Mouse (Mus musculus) lung, embryonic 15.5 days (tissue): Measurements from ENCODE around the gene Klk1. TPM values are rescaled to one million over a fixed set of nuclear protein-coding genes. Genes with fewer than 3 reads are reported as not detected.
A peak's percentile ranks its signal among the peaks of the same experiment; 100 is the strongest.

ENCODE experiments used
- ATAC-seq: fragments of 200-750 bp; cut with Nextera tagmentation; 2 replicates; pipeline ENCODE4 v1.8.0; 2017; ENCODE audit warnings: moderate number of reproducible peaks, borderline replicate concordance; ENCODE audit not compliant: low FRiP score, low TSS enrichment; ENCODE audit errors: extremely low read depth
- H3K27ac ChIP-seq: fragments of 300-500 bp; sonication (generic); 2 replicates; pipeline ENCODE4 v1.5.1; 2015; ENCODE audit warnings: moderate library complexity, mild to moderate bottlenecking, inconsistent platforms
- H3K27me3 ChIP-seq: fragments of 300-500 bp; sonication (generic); 2 replicates; pipeline ENCODE4 v1.6.1; 2015; ENCODE audit warnings: inconsistent platforms
- H3K36me3 ChIP-seq: fragments of 300-500 bp; sonication (generic); 2 replicates; pipeline ENCODE4 v1.6.1; 2015; ENCODE audit warnings: inconsistent platforms
- H3K4me1 ChIP-seq: fragments of 300-500 bp; sonication (generic); 2 replicates; pipeline ENCODE4 v1.6.1; 2015; ENCODE audit warnings: inconsistent platforms
- H3K4me2 ChIP-seq: fragments of 300-500 bp; sonication (generic); 2 replicates; pipeline ENCODE4 v1.6.1; 2015; ENCODE audit warnings: inconsistent platforms, mild to moderate bottlenecking, moderate library complexity
- H3K4me3 ChIP-seq: fragments of 300-500 bp; sonication (generic); 2 replicates; pipeline ENCODE4 v1.5.1; 2015; ENCODE audit warnings: mild to moderate bottlenecking, inconsistent platforms
- H3K9ac ChIP-seq: fragments of 300-500 bp; sonication (generic); 2 replicates; pipeline ENCODE4 v1.6.1; 2015; ENCODE audit warnings: inconsistent platforms
- H3K9me3 ChIP-seq: fragments of 300-500 bp; sonication (generic); 2 replicates; pipeline ENCODE4 v1.6.1; 2016; ENCODE audit warnings: inconsistent platforms
- WGBS: fragments of 180-500 bp; shearing (Covaris S2); methylation state at CpG from one replicate; pipeline ENCODE4 v1.1.7; 2015; 5-methylcytosine and 5-hydroxymethylcytosine counted together
- polyA plus RNA-seq: library from polyadenylated mRNA; unstranded; fragments of >200 nt; fragmentation: Nextera tagmentation; extraction: Ambion mirVana; gene quantifications from 2 replicates; pipeline ENCODE4 v1.2.1, GENCODE M21; 2015

Klk1 gene
- polyA plus RNA-seq, 1 experiment from 2014 or later = 0.20 TPM

DNA sequence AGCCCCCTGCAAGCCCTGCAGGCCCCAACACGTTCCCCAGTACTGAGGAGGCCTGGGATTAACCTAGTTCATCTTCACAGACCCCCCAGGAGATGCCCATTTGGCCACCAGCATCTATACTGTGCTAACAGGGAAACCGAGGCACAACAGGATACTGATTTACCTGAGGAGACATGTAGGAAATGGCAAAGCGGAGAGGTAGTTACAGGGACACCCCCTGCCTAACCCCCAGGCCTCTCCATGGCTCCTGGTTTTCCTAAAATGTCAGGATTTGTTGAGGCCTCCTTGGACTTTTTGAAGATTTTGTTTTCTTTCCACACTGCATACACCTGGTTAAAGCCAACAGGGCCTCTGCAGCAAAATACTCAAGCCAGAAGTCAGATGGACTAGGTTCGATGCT is 32.1 kb downstream of the Klk1 start, which contains the start of gene Acp4:
Acp4 (minus strand) TSS at position 101 of the 400 bp plus-strand sequence.
- WGBS = 87% methylated on average over 4 of the region's 4 CpGs
- H3K27me3 ChIP-seq = peaks cover 7% of the 10 kb centered on the region; the same call in 1 of the 2 replicates
- no peak within 1 kb of the TSS for H3K4me2 ChIP-seq
- no peak within 1 kb of the TSS for H3K27ac ChIP-seq
- H3K9ac ChIP-seq = no peak within 1 kb of the TSS
- no peak within 1 kb of the TSS for H3K4me3 ChIP-seq
- H3K36me3 ChIP-seq = peaks cover 9% of the 10 kb centered on the region
- no peaks in the 10 kb centered on the region for H3K4me1 ChIP-seq
- H3K9me3 ChIP-seq = no peaks in the 10 kb centered on the region
- ATAC-seq = no peak

DNA sequence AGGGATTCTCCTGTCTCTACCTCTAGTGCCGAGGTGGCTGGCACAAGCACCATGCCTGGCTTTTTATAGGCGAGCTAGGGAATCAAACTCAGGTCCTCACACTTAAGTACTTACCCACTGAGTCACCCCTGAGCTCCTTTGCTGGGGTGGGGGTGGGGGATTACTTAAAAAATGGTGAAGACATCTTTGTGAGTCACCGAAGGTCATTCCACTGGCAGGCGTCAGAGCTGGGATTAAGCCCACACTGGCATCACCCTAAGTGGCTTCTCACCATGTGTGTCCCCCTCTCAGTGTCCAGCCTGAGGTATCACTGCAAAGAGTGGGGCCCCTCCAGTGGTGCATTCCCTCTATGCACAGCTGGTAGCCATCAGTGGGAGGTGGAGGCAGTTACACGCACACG is 35.2 kb downstream of the Klk1 start:
- peaks cover 26% of the 10 kb centered on the region for H3K27me3 ChIP-seq
- H3K4me1 ChIP-seq = peaks cover 5% of the 10 kb centered on the region; the same call in 1 of the 2 replicates
- no peaks in the 10 kb centered on the region for H3K9me3 ChIP-seq
- no peak overlapping the region for H3K4me3 ChIP-seq
- H3K4me2 ChIP-seq = no peak overlapping the region
- H3K36me3 ChIP-seq = no peaks in the 10 kb centered on the region
- ATAC-seq = no peak
- no peak overlapping the region for H3K27ac ChIP-seq
- WGBS = 66% methylated on average over 6 of the region's 6 CpGs
- no peak overlapping the region for H3K9ac ChIP-seq

DNA sequence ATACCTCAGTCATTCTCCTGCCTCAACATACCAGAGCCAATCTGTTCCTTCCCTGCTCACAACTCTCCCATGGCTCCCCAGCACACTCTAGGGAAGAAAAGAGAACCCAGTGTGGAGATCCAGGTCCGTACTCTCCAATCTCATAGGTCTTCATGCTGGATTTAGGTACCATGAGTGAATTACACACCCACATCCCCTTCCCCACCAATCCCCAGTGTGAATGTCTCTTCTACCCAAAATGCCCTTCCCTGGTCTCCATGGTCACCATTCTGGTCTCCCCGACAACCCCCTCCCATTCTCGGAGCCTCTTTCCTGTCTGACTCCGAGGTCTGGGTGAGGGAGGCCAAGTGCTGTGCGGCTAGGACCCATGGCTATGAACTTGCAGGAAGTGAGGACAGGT is 36.0 kb downstream of the Klk1 start, which contains the start of gene Gm15517:
Gm15517 (plus strand) TSS at position 301 of the 400 bp plus-strand sequence.
- no peaks in the 10 kb centered on the region for H3K36me3 ChIP-seq
- no peak for ATAC-seq
- H3K4me2 ChIP-seq = no peak within 1 kb of the TSS
- H3K9ac ChIP-seq = no peak within 1 kb of the TSS
- WGBS = 40% methylated on average over 5 of the region's 5 CpGs
- no peaks in the 10 kb centered on the region for H3K9me3 ChIP-seq
- H3K4me1 ChIP-seq = peaks cover 5% of the 10 kb centered on the region; the same call in 1 of the 2 replicates
- H3K4me3 ChIP-seq = no peak within 1 kb of the TSS
- H3K27ac ChIP-seq = no peak within 1 kb of the TSS
- H3K27me3 ChIP-seq = peaks cover 26% of the 10 kb centered on the region

DNA sequence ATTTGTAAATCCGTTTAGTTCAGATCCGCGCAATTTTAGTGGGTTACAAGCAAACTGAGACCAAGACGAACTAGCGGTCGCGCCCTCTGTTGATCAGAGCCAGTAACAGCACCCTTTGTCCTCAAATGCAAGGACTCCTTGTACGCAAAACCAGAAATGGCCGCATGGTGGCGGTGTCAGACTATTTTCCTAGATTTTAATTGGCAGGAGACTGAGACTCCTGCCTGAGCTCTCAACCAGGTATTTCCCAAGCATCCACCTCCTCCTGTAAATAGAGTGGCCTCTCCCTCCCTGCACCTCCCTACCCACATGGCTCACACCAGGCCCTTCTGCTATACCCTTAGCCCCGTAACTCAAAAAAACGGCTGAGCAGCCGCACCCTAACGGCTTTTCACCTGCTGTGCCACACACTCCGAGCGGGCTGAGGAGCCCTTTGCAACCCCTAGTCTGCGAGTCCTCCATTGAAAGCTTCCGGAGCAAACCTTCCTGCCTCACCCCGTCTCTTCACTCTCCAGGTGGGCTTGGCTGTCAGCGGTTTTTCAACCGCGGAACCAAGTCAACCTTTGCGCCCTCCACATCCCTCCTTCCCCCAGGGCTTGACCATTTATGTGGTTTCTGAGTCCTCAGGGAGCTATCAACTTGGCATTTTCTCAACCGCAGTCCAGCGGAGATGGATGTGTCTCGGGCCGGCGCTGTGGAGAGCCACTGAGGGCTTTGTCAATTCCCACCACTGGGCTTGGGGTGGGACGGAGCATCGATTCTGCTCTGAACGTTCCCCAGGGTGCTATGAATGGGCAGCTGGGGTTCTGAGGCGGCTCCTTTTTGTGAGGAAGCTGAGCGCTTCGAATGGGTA is 37.9 kb downstream of the Klk1 start:
- Histone ChIP-seq H3K4me2 (peak overlapping the region; percentile 48), H3K9me3 (no peaks in the 10 kb centered on the region), H3K27me3 (peaks cover 26% of the 10 kb centered on the region), H3K27ac (no peak overlapping the region), H3K9ac (no peak overlapping the region), H3K36me3 (no peaks in the 10 kb centered on the region), H3K4me3 (0 out of 2 replicates have a peak overlapping the region, but pooled peaks have one; percentile 10), H3K4me1 (peaks cover 5% of the 10 kb centered on the region; the same call in 1 of the 2 replicates)
- peak; percentile 60 for ATAC-seq
- WGBS = 4% methylated on average over 34 of the region's 34 CpGs

DNA sequence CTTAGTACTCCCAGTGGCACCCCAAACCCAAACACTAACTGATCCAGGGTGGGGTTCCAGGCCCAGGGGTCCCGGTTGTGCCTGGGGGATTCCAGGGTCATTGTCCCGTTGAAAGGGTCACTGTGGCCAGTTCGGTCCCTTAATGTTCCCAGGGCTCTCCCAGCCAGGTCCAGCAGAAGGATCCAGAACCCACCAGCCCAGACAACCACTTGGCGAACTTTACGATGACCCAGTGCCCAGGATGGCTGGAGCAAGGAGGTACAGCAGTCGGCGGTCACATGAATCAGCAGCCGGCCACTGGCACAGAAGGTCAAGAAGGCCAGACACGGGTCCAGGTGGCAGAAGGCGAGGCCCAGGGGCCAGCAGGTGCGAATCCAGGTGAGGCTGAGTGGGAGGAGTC is 43.0 kb downstream of the Klk1 start:
- Histone ChIP-seq H3K27ac (no peak overlapping the region), H3K36me3 (no peaks in the 10 kb centered on the region), H3K4me2 (no peak overlapping the region), H3K9ac (no peak overlapping the region), H3K4me3 (no peak overlapping the region), H3K9me3 (no peaks in the 10 kb centered on the region), H3K4me1 (peaks cover 2% of the 10 kb centered on the region; the same call in 1 of the 2 replicates), H3K27me3 (peaks cover 20% of the 10 kb centered on the region)
- no peak for ATAC-seq
- WGBS = 81% methylated on average over 11 of the region's 11 CpGs

DNA sequence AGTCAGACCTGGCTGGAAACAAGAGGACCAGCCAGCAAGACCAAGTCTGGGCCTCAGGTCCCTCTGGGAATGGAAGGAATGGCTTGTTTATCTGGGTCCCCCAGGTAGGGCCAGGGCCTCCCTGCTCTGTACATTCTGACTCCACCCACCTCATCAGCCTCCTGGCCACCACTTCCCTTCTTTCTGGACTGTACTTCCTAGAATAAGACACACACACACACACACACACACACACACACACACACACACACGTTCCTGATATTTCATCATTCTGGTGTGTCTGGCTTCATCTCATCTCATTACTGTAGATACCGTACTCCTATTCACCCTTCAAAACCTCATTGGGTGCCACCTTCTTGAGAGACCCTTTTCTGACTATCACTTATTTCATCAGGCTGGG is 44.2 kb downstream of the Klk1 start:
- H3K27ac ChIP-seq = no peak overlapping the region
- H3K27me3 ChIP-seq = peaks cover 18% of the 10 kb centered on the region

DNA sequence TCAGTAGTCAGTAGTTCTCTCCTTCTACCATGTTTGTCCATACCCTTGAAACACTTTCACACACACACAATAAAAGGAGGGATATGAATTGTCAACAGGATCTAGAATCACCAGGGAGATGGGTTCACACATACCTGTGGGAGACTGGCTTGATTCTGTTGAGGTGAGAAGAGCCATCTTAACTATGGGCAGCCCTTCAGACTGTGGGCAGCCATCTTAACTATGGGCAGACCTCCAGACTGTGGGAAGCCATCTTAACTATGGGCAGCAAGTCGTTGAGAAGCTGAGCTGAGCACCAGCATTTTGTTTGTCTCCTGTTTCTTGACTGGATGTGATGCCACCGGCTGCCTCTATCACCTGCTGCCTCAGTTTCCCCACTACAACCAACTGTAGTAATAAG is 46.1 kb downstream of the Klk1 start:
- no peaks in the 10 kb centered on the region for H3K36me3 ChIP-seq
- peaks cover 21% of the 10 kb centered on the region for H3K27me3 ChIP-seq
- WGBS = 68% methylated on average over 2 of the region's 2 CpGs
- ATAC-seq = no peak
- H3K9ac ChIP-seq = no peak overlapping the region
- no peak overlapping the region for H3K4me3 ChIP-seq
- H3K4me1 ChIP-seq = no peaks in the 10 kb centered on the region
- H3K4me2 ChIP-seq = no peak overlapping the region
- H3K9me3 ChIP-seq = no peaks in the 10 kb centered on the region
- H3K27ac ChIP-seq = no peak overlapping the region

More for the DNA sequence above, 44.2 kb downstream of the Klk1 start:
- Histone ChIP-seq H3K4me3 (no peak overlapping the region), H3K4me1 (no peaks in the 10 kb centered on the region), H3K9me3 (no peaks in the 10 kb centered on the region), H3K9ac (no peak overlapping the region), H3K36me3 (no peaks in the 10 kb centered on the region), H3K4me2 (no peak overlapping the region)
- 77% methylated on average over 2 of the region's 2 CpGs for WGBS
- ATAC-seq = no peak

DNA sequence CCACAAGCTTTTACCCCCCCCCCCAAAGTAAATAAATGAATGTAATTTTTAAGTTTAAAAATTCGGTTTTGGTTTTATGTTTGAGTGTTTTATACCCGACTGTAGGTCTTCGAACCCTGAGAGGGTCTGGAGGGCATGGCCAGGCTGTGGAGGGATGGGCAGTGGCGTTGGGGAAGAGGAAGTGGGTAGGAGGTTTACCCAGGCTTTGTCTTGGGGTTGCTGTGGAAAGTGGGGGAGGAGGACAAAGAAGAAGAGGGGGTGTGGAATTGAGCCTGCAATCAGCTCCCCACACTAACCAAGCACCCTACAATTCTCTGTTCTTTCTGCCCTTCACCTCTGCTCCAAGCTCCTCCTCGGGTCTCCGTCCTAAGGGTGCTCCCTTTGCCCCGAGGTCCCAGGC is 47.4 kb downstream of the Klk1 start:
- no peak for ATAC-seq
- H3K27me3 ChIP-seq = peaks cover 21% of the 10 kb centered on the region
- H3K4me3 ChIP-seq = no peak overlapping the region
- H3K9me3 ChIP-seq = no peaks in the 10 kb centered on the region
- no peak overlapping the region for H3K4me2 ChIP-seq
- no peak overlapping the region for H3K27ac ChIP-seq
- H3K4me1 ChIP-seq = no peaks in the 10 kb centered on the region
- WGBS = 76% methylated on average over 7 of the region's 7 CpGs
- no peaks in the 10 kb centered on the region for H3K36me3 ChIP-seq
- H3K9ac ChIP-seq = no peak overlapping the region

DNA sequence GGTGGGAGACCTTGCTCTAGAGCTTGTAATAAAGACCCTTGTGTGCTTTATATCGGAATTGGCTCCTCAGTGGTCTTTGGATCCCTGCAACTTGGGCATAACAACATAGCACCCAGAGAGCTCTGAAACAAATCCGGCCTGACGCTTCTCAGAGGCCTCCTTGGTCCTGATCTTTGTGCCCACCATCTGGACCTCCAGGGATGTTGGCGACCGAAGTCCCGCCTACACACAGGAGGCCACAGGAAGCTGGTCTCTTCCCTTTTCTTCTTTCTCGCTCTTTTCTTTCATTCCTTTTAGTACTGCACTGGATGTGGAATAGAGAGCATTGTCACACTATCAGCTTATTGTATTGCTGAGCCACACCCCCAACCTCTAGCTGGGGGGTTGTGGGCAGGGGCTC is 48.3 kb downstream of the Klk1 start:
- Histone ChIP-seq H3K27me3 (peaks cover 20% of the 10 kb centered on the region), H3K4me2 (no peak overlapping the region), H3K27ac (no peak overlapping the region), H3K4me1 (no peaks in the 10 kb centered on the region), H3K9ac (no peak overlapping the region), H3K4me3 (no peak overlapping the region), H3K36me3 (no peaks in the 10 kb centered on the region), H3K9me3 (no peaks in the 10 kb centered on the region)
- 74% methylated on average over 7 of the region's 7 CpGs for WGBS
- ATAC-seq = no peak

DNA sequence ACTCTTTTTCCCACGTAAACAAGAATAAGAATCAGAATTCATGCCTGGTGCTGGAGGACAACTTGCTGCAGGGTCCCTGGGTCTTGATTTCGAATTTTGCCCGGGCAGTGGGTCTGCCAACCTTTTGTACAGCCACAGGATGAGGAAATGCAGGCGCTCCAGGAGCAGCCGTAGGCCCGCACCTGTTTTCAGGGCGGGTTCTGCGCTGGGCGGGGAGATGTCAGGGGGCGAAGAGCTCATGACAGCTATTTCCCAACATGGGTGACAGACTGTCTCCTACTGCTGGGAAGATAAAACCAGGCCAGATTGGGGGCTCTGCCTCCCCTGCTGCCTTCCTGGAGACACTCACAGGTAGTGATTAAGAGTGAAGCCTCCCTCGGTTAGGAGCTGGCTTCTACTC is 48.9 kb downstream of the Klk1 start:
- no peaks in the 10 kb centered on the region for H3K4me1 ChIP-seq

DNA sequence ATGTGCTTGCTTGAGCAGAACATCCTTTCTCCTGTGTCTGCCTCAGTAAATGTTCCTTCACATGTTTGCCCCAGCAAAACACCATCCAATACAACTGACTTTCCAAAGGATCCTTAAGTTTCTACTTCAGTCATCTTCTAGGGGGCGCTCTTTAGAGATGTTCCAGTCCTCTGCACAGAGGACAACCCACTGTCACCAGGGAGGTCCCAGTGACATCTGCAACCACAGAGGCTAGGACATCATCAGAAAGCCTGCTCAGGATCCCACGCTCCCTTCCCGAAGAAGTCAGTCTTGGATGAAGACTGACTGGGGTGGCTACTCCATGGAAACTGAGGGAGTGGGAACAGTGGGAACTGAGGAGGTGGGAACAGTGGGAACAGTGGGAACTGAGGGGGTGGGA is 50.4 kb downstream of the Klk1 start:
- H3K36me3 ChIP-seq = no peaks in the 10 kb centered on the region
- no peak overlapping the region for H3K4me2 ChIP-seq
- 61% methylated on average over 3 of the region's 3 CpGs for WGBS
- H3K9ac ChIP-seq = no peak overlapping the region
- no peaks in the 10 kb centered on the region for H3K4me1 ChIP-seq
- H3K27ac ChIP-seq = no peak overlapping the region
- H3K9me3 ChIP-seq = no peaks in the 10 kb centered on the region
- no peak for ATAC-seq
- H3K4me3 ChIP-seq = no peak overlapping the region
- H3K27me3 ChIP-seq = peaks cover 18% of the 10 kb centered on the region

More for the DNA sequence above, 48.9 kb downstream of the Klk1 start:
- Histone ChIP-seq H3K4me2 (no peak overlapping the region), H3K27me3 (peaks cover 18% of the 10 kb centered on the region), H3K9me3 (no peaks in the 10 kb centered on the region), H3K9ac (no peak overlapping the region), H3K4me3 (no peak overlapping the region), H3K27ac (no peak overlapping the region), H3K36me3 (no peaks in the 10 kb centered on the region)
- ATAC-seq = no peak
- 26% methylated on average over 11 of the region's 11 CpGs for WGBS

DNA sequence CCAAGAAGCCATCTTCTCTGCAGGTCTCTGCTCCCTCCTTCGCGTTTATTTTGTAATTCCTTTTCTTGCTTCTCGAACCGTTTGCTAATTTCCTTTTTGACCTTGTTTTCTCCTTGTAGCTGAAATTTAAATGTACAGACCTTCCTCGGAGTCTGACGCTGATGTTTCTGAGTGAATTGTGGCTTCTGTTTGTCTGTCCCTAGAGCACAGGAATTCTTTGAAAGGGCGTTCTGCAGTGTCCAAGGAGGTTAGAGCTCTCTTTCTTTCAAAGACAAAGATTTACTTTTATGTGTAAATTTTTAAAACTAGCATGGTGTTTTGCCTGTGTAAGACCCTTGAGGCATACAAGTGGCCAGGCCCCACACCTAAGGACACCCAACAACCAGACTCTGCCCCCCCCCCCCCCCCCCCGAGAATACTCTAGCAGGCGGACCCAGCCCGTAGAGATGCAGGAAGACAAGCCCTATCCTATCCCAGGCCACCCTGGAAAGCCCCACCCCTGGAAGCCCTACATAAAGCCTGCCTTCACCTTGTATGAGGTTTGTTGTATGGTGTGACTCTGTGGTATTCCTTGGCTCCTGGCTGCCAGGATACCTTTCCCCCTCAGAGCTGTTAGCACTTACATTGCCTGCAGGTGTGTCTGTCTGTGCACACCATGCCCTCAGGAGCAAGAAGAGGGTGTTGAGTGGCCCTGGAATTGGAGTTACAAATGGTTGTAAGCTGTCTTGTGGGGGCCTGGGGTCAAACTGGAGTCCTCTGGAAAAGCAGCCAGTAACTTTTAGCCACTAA is 51.5 kb downstream of the Klk1 start:
- Histone ChIP-seq H3K4me1 (no peaks in the 10 kb centered on the region), H3K27ac (no peak overlapping the region), H3K9ac (no peak overlapping the region), H3K27me3 (peaks cover 18% of the 10 kb centered on the region), H3K36me3 (no peaks in the 10 kb centered on the region), H3K4me3 (no peak overlapping the region), H3K4me2 (no peak overlapping the region), H3K9me3 (no peaks in the 10 kb centered on the region)
- no peak for ATAC-seq
- WGBS = 63% methylated on average over 8 of the region's 10 CpGs
